Mouse (Mus musculus): ENCODE results near the gene Tceal1.
"Not testable (repeated sequence)": the region's sequence is repeated elsewhere in the genome, so short reads cannot be mapped to it uniquely, and the experiment has no call there.

Tceal1 gene

DNA sequence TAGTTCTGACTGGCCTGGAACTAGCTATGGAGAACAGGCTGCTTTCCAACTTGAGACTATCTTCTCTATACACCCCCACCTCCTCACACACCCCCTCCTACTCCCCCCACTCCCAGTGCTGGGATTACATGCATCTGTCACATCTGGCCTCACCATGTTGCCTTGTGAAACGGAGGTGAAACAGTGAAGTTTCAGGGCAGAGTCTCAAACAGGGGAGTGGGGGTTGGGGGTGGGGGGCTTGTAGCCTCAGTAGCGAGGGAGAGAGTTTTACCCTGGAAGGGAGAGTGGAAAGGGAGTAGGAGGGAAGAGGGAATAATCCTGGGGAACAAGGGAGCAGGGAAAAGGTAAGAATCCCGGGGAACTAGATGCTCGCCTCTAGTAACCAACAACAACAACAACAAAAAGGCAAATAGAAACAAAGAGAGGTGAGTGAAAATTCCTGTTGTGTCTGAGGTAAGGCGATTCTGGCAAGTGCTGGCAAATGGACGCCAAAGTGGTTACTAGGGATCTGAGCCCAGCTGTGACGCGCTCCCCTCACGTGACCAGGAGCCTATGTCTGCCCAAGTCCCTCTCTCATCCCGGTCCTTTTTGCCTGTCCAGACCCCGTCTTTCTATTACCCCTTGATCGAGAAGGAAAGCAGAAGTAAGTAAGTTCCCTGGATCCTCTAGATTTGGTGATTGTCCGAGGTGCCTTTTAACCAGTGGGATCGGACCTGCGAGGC is at the start of gene Tceal1:
Gene Tceal1 (plus strand): TSS at position 537 of the 722 bp plus-strand sequence.
- in situ Hi-C loops (cut with MboI; ENCODE audit: unreplicated experiment in 2 of 2), result no loop called here

DNA sequence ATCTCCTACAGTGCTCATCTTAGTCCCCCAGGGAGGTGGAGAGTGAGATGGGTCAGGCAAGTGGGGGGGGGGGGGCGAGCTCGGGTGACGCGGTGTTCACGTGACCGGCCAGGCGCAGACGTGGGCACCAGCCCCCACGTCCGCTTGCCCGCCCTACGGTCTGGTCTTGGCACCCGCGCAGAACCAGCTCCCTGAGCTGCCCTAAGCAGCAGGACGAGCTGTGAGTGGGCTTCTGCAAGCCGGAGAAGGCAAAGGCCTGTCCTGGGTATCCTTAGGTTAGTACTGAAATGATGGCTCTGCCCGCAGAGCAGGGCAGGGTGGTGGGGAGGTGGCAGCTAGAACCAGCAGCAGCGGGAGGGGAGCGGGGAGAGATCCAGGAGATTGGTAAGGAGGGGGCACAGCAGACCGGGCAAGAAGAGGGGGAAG is 41.5 kb upstream of the Tceal1 start:
- in situ Hi-C loops (cut with MboI; ENCODE audit: unreplicated experiment in 2 of 2), result no loop called here

DNA sequence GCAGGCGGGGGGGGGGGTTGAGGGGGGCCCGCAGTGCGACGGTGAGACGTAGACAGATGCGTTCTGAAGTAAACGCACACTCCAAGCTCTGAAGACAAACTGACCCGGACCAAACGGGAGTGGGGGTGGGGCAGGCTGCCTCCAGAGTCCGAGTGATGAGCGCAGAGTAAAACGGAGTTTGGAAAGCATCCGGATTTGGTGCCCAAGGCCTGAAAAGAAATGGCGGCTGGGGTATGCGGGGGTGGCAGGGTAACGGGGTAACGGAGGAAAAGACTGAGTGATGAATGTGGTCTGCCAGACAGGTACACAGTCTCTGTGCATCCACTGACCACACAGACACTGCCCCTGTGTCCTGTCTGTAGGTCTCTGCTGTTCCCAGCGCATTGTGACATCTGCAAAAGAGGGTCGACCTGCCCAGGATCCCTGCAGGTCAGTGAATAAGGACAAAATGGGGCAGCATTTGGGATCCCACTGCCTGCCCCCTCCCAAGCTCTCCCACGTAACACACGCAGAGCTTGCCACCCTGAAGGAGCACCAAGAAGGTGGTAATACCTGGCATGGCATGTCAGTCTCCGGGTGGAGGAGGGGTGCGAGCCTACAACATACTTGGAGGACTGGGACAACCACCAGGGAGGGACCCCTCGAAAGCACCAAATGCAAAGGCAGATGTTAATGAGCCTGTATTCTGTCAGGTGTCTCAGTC is 40.9 kb upstream of the Tceal1 start:
- in situ Hi-C loops (cut with MboI; ENCODE audit: unreplicated experiment in 2 of 2), result not testable (repeated sequence)

DNA sequence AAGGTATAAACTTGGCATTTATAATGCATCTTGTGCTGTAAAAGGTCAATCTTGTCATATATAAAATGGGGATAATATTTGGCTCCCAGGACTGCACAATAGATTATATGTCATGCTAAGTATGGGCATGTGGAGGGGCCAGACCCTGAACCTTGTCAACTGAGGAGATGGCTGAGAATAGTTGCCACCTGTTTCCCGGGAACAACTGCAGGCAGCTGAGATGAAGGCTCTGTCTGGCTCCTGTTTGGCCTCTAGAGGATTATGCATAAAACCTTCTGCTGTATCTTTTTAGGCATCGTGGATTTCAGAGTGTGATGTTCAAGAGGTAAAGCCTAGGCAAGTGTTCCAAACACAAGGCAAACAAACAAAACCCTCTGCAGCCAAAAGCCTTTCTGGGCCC is 39.0 kb upstream of the Tceal1 start:
- in situ Hi-C loops (cut with MboI; ENCODE audit: unreplicated experiment in 2 of 2), result no loop called here

DNA sequence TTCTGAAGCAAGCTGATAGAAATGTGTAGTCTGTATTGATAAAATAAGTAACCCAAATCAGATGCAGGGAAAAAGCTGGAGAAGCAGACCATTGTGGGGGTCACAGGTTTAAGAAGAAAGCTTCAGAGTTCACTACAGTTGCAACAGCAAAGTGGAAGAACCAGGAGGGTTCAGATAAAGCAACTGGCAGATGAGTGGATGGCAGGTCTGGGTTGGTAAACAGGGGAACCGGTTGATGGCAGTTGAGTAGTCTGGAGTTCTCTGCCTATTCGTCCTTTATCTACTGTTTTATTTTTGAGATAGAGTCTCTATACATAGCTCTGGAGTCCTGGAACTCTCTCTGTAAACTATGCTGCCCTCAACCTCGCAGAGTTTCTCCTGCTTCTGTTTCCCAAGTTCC is 26.8 kb upstream of the Tceal1 start:
- in situ Hi-C loops (cut with MboI; ENCODE audit: unreplicated experiment in 2 of 2), result no loop called here

DNA sequence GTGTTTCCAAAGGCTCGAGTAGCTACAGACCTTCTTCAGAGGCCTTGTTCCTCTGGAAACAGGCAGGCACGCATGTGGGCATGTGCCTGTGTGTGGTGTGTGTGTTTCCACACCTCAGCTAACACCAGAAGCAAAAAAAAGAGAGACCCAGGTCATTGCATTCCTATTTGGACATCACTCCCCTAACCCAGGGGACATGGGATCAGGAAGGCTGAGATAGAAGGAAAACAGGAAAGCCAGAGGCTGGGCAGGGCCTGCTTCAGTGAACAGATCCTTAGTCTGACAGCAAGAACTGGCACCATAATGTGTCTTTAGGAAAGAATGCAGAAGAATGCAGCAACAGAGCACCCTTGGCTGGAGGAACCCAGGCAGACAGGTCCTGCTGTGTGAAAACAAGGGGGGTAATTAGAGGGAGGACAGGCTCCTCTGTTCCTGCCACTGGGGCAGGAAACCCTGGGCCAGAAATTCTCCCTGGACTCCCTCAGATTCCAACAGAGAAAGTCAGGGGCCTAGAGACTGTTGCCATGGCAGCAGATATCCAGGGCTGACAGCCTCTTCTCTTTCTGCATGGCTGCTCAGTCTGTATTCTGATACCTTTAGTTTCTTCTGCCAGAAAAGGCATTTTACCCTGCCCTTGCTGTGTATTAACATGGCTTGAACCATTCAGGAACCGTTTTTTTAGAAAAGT is 16.0 kb upstream of the Tceal1 start:
- in situ Hi-C loops (cut with MboI; ENCODE audit: unreplicated experiment in 2 of 2), result not testable (repeated sequence)

DNA sequence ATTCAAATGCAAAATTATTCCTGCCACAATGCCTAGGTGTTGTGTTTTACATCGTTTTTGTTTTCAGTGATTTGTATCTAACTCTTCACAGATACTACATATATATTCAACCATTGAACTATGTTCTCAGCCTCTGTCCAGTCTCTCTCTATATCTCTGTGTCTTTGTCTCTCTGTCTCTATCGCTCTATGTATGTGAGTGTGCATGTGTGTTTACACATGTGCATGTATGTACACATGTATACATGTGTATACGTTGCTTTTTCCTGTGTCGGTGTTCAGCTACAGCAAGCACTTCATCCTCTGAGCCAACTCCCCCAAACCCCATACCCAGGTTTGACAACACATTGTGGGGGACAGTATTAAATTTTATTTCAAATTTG is 15.5 kb upstream of the Tceal1 start:
- in situ Hi-C loops (cut with MboI; ENCODE audit: unreplicated experiment in 2 of 2), result no loop called here

DNA sequence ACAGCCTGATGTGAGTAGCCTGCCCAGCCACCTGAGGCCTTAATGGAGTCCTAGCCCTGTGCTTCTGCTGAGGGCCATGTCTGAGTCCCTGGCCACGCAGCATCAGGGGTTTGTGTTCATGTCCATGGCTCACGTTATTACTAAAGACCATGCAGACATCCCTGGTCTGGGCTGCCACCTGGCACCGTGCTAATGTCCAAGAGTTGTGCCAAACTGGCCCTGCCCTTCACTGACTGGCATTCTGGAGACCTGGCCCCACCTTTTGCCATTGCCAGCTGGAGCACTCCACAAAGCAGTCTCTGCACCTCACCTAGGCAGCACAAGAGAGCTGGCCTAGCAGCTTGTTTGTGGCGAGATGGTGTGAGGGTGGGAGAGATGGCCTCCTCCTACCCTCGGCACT is 14.6 kb upstream of the Tceal1 start:
- in situ Hi-C loops (cut with MboI; ENCODE audit: unreplicated experiment in 2 of 2), result no loop called here

DNA sequence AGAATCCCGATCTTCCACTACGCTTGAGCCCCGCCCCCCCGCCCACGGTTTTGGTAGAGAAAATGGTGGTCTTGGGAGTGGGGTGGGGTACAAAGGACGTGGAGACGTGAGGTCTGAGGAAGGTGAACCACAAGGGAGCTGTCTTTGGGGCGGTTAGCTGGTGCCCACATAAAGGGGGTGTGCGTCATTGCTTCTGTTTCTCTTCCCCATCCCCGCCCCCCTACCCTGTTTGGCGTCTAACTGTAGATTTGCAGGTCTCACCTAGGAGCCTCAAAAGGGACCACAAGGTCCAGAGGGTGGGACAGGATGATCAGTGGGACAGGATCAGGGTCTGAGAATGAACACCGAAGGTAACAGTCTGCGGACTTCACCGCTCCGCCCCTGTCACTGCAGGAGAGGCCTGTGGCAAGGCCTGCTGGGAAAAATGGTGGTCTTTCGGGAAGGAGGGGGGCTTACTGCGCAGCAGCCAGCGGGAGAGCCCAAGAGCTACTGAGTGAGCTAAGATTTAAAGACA is 443 bp downstream of the Tceal1 start:
- in situ Hi-C loops (cut with MboI; ENCODE audit: unreplicated experiment in 2 of 2), result no loop called here

DNA sequence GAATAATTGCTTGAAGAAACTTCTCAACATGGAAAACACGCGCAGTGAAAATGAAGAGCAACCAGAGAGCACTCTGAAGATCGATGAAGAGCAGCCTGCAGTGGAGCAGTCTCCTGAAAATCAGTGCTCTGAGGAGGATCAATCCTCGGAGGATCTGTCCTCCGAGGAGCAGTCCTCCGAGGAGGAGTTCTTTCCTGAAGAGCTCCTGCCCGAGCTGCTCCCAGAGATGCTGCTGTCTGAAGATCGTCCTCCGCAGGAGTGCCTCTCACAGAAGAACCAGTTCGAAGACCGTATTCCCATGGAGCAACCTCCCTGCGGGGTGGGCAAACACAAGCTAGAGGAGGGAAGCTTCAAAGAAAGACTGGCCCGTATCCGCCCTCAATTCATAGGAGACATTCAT is 1.0 kb downstream of the Tceal1 start:
- in situ Hi-C loops (cut with MboI; ENCODE audit: unreplicated experiment in 2 of 2), result no loop called here

DNA sequence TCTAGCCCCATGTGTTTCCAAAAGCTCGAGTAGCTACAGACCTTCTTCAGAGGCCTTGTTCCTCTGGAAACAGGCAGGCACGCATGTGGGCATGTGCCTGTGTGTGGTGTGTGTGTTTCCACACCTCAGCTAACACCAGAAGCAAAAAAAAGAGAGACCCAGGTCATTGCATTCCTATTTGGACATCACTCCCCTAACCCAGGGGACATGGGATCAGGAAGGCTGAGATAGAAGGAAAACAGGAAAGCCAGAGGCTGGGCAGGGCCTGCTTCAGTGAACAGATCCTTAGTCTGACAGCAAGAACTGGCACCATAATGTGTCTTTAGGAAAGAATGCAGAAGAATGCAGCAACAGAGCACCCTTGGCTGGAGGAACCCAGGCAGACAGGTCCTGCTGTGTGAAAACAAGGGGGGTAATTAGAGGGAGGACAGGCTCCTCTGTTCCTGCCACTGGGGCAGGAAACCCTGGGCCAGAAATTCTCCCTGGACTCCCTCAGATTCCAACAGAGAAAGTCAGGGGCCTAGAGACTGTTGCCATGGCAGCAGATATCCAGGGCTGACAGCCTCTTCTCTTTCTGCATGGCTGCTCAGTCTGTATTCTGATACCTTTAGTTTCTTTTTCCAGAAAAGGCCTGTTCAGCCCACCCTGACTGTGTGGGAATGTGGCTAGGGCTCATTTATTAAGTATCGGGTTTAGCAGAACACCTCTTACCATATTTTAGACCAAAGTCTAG is 7.1 kb downstream of the Tceal1 start:
- in situ Hi-C loops (cut with MboI; ENCODE audit: unreplicated experiment in 2 of 2), result not testable (repeated sequence)

DNA sequence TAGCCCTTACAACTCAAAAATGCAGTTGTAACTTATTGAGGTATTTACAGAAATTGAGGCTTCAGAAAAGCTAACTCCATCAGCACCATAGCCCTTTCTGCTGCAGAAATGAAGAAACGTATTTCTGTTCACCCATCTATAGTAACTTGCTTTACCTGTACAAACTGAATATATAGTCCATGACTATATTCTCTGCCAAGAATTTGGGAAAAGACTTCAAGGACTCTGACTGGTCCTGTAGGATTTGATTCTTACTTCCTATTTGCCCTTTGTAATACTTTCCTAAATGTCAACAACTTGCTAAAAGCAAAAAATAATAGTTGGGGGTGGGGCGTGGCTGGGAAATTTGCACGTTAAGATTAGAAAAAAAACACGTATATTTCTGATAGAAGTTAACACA is 24.2 kb downstream of the Tceal1 start:
- in situ Hi-C loops (cut with MboI; ENCODE audit: unreplicated experiment in 2 of 2), result loop anchor here in 1 of 2 experiments (25.0 kb wide), 1 partner anchor 280 kb away; no protein-coding TSS in a partner anchor

DNA sequence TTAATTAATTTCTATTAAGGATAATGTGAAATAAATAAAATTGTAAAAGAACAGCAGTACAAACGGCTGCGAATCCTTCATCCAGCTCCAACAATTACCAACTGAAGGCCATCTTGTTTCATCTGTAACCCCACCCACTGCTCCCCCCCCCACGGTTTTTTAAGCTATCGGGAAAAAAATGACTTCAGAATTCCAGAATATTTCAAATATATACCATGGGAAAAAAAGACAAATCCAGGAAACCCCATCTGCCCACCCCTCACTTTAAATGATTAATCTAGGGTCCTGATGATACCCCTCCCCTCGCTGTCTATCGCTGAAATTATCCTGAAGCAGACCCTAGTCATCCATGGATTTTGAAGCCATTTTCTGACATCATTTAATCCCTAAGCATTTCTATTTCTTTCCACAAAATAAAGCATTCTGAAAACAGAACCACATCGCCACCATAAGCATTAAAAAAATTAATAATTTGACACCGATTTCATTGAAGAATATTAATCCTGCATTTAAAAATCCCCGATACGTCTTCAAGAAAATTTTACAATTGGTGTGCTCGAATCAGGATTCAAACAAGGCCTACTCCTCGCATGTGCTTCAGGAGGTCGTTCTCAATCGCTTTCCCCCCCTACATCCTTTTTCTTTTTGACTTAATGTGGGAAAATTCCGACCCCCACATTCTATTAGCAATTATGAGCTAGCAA is 32.5 kb downstream of the Tceal1 start:
- in situ Hi-C loops (cut with MboI; ENCODE audit: unreplicated experiment in 2 of 2), result loop anchor here in 1 of 2 experiments (10.0 to 25.0 kb wide), 3 partner anchors 85 to 405 kb away; partner anchors contain the start of gene Plp1

DNA sequence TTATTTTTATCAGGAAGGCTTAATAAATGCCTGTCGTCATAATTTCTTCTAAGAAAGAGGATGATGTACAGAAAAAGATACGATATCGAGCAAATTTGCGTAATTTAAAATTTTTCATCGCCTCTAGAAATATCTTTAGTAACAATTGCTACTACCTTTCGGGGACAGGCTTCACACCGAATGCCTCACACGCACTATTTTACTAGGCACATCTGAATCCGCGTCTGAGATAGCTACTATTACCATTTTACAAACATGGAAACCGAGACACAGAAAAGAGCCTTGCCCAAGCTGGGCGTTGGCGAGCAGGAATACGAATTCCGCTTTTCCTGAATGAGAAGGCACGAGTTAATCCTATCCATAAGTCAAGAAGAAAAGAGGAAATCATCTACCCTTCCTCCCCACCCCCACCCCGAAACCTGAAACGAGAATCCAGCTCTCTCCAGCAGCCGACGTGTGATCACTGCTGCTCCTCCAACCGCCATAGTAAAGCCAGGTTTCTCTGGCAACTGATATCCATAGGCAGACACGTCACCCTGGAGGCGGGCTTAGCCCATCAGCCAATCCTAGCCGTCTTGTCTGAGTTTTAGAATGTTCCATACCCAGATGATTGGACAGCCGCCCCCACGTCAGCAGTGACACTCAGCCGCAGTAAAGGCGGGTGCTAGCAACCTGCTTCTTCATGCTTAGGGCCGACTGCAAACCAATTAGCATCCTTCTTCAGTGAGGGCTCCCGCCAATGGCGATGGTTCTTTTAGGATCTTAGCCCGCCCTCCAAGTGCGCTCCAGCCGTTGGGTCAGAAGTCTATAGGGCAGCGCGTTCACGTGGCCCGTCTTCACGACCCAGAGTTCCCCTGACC is 33.2 kb downstream of the Tceal1 start:
- in situ Hi-C loops (cut with MboI; ENCODE audit: unreplicated experiment in 2 of 2), result loop anchor here in 1 of 2 experiments (10.0 to 25.0 kb wide), 3 partner anchors 84 to 404 kb away; partner anchors contain the start of gene Plp1

DNA sequence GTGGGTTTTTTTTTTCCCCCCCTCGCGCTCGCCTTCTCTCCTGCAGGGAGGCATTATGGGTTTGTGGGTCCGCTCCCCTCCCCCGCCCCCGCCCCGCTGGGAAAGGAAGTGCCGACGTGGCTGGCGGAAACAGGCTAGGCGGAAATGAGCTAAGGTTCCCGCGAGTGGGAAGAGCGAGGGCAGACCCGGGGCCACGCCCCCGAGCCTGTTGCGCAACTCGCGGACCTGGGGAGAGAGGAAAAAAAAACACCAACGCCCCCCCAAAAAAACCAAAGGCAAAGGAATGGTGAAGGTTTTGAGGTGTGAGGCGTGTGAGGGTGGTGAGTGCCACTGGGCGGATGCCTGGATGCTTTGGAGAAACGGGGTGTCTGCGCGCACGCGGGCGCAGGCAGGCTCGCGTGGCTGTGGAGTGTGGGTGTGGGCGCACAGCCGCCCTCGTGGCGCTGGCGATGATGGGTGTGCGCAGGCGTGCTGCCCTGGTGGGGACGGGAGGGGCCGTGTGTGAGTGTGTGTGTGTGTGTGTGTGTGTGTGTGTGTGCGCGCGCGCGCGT is 33.9 kb downstream of the Tceal1 start:
- in situ Hi-C loops (cut with MboI; ENCODE audit: unreplicated experiment in 2 of 2), result loop anchor here in 1 of 2 experiments (10.0 to 25.0 kb wide), 3 partner anchors 83 to 403 kb away; partner anchors contain the start of gene Plp1

DNA sequence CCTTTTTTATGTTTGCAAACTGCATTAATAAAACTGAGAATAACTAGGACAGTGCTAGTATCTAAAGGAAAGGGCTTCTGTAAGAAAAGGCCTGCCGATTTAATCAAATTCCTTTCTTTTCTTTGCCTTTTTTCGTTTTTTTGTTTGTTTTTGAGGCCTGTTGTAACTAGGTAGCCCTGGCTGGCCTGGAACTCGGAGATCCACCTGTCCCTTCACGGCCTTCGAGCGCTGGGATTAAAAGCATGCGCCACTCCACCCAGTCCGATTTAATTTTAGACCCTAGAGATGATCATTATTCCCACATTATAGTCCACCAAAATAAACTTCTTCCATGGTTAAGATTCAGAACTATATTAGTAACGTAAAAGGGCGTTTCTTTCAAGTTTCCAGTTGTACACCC is 34.5 kb downstream of the Tceal1 start:
- in situ Hi-C loops (cut with MboI; ENCODE audit: unreplicated experiment in 2 of 2), result loop anchor here in 1 of 2 experiments (10.0 to 25.0 kb wide), 3 partner anchors 83 to 403 kb away; partner anchors contain the start of gene Plp1

DNA sequence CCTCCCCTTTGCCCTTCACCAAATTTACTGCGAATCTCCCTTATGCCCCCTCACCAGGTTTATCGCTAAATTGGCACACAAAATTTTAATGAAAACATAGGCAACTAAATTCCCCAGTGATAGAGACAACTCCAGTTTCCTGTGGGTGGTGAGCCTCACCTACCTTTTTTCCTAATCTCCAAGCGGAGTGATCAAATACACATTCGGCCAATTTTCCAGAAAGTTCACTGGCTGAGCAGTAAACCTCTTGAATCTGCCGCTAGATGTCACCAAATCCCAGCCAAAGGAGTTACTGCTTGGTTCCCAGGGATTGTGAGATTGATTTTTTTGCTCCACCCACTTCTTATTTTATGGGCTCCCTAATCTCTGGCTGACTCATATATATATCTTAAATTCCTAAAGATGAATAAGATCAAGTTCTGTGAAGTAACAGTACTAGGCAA is 34.9 kb downstream of the Tceal1 start:
- in situ Hi-C loops (cut with MboI; ENCODE audit: unreplicated experiment in 2 of 2), result loop anchor here in 1 of 2 experiments (10.0 to 25.0 kb wide), 3 partner anchors 82 to 402 kb away; partner anchors contain the start of gene Plp1

DNA sequence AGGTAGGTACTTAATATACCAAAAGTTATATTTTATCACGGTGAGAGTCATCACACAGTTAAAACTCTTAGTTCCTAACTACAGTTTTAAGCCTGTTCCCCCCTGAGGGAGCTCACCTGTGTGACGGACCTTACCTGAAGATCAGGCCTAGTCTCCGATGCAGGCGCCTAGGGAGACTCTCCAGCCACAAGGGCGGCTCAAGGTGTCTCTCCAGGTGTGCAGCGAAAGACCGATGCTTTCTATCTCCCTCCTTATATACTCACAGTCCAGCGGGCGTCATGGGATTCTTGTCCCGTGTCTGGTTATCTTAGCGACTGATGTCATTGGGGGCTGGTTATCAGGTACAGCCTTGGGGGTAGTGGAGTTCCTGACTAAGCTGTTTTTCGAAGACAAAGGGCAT is 35.7 kb downstream of the Tceal1 start, which contains the start of gene Morf4l2:
Gene Morf4l2 (minus strand): TSS at position 232 of the 400 bp plus-strand sequence.
- in situ Hi-C loops (cut with MboI; ENCODE audit: unreplicated experiment in 2 of 2), result loop anchor here in 1 of 2 experiments (10.0 to 25.0 kb wide), 3 partner anchors 81 to 401 kb away; partner anchors contain the start of gene Plp1
